Mouse (Mus musculus): Measurements from ENCODE around the gene Gm49398.
A peak's percentile ranks its signal among the peaks of the same experiment; 100 is the strongest.

The Gm49398 gene

DNA sequence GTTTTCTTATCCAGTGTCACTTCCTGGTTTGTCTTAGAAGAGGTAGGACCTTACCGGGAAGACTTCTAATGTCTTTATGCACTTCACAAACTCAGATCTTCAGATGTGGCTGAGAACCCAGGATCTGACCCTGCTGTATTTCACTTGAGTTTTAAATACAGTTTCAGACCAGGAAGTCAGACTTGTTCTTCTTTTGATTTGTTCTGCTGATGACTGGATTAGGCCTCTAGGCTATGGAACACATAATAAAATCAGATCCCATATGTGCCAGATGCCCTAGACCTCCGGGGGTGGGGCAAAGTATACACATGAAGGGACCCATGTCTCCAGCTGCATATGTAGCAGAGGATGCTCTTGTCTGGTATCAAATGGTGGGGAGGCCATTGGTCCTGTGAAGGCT, at the start of gene Gm49398:
Gm49398 (minus strand) TSS at position 101 of the 400 bp plus-strand sequence.
- no peak for DNase-seq

DNA sequence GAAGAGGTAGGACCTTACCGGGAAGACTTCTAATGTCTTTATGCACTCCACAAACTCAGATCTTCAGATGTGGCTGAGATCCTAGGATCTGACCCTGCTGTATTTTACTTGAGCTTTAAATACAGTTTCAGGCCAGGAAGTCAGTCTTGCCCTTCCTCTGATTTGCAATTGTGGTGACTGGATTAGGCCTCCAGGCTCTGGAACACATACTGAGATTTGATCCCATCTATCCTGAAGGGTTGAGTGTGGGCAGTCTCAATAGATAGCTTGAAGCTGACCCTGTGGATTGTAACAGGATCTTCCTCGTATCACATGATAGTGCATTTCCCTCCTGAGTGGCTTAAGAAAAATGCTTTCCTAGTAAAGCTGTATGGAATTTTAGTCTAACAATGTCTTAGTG, 33.4 kb downstream of the Gm49398 start, which contains the start of gene Cts8:
Cts8 (minus strand) TSS at position 101 of the 400 bp plus-strand sequence.
- no peak for DNase-seq

DNA sequence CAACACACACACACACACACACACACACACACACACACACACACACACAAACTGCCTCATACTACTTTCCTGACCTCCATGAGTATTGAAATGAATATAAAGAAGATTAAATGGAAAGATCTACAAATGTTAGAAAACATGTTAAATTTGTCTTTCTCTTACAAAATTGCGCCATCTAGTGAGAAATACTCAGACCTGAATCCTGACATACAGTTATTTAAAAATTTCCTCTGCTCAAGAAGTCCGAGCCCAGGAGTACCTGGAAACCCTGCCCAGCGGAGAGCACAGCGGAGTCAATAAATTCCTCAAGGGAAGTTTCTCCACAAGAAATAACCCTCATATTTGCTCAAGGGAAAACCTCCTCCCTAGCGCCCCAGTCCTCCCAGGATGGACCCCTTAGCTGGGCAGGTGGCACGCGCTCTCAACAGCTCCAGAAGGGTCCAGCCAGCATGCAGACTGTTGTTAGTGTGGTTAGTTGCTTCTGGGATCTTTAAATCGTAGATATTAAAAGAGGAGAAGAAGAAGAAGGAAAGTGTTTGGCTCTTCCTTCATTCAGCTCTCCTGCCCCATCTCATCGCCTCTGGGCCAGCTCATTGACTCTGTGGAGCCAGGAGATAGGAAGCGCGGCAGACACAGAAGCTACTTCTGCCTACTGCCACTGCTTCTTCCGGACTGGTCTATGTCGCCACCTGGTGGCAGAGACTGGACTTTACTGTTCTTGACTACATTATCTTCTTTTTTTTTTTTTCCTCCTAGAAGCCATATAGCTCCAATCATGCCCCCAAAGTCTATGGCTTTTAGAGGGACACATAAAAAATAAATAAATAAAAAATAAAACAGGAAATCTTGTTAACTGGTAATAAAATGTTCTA, 47.3 kb downstream of the Gm49398 start:
- DNase-seq = peak; percentile 32 to 67

DNA sequence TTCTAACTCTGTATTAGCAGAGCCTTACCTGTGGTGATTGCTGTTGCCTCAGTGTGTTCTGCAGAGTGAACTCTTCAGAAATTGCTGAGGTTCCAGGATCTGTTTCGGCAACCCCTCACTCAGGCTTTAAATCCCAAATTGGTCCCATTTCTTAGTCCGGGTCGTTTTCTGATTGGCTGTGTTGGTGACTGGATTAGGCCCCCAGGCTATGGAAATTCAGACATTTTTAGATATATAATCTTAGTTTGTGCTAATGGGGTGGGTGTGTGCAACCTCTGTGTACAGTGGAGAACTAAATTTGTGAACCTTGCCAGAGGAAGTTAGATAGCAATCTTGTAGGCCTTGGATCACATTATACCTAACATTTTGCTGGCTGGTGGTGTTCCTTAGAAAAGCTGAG, 85.3 kb downstream of the Gm49398 start, which contains the start of gene Cts6:
Cts6 (minus strand) TSS at position 101 of the 400 bp plus-strand sequence.
- DNase-seq = no peak

Measured in kidney, adult 8-10 months (tissue).